Mouse (Mus musculus) monocyte, adult 59 days (primary cell): ENCODE measurements around the gene Pm20d1. TPM values are rescaled to one million over a fixed set of nuclear protein-coding genes. Genes with fewer than 3 reads are reported as not detected.

Source experiments
- total RNA-seq, 2 experiments: library from RNA; stranded (reverse); gene quantifications; one replicate each; pipeline ENCODE4 v1.2.4; 2023

Gene Pm20d1
- total RNA-seq: under 1 TPM in 1 of 2 experiments, not detected in 1; 0.30 TPM

DNA sequence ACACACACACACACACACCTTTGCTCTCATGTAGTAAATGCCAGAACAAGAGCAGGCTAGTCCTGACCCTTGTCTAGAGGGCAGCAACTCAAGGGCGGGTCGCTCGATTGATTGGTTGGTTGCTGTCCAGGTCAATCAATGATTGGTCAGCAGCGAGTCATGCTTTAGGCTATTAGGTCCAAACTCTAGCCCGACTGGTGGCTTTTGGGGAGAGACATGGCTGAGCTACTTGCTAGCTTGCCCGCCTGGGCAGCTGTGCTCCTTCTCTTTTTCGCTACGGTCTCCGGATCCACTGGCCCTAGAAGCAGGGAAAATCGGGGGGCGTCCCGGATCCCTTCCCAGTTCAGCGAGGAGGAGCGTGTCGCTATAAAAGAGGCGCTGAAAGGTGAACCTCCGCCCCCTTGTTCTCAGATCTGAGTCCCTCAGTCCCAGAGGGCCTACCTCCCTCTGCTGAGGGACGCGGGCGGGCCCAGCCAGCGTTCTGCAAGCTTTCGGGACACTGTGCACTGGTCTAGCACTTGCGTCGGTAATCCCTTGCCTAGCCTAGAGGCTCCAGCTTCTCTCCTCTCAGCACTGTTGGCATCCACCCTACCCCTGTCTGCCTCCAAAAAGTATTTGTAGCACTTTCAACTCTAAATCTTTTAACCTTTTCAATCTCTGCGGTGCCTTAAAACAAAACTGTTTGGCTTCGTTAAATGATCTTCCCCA lies at the start of gene Pm20d1:
Pm20d1 (plus strand) TSS at position 180 of the 708 bp plus-strand sequence.

DNA sequence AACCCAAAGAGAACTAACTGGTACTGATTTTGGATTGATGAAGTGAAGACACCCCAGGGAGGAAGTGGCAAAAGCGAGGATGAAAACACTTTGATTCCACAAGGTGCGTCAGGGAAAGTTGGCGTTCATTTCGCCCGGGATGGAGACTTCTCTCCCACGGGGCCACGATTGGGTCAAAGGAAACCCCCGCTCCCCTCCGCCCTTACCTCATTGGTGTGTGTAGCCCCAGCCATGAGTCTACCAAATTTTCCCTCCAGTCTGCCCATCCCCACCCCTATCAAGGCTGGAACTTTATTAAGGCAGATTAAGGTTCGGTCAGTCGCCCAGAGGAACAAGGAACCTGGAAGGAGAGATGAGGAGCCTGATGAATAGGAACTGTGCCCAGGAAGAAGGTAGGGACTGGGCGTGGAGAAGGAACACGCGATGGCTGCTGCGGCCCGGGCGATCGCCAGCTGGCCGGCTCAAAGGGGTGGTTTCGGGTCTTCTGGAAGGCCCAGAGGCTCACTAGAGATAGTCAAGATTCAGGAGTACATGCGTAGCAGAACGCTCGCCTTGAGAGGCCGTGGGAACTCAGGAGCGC lies 30.1 kb downstream of the Pm20d1 start, which contains the start of gene Slc41a1:
Slc41a1 (plus strand) TSS at position 287 of the 580 bp plus-strand sequence.

DNA sequence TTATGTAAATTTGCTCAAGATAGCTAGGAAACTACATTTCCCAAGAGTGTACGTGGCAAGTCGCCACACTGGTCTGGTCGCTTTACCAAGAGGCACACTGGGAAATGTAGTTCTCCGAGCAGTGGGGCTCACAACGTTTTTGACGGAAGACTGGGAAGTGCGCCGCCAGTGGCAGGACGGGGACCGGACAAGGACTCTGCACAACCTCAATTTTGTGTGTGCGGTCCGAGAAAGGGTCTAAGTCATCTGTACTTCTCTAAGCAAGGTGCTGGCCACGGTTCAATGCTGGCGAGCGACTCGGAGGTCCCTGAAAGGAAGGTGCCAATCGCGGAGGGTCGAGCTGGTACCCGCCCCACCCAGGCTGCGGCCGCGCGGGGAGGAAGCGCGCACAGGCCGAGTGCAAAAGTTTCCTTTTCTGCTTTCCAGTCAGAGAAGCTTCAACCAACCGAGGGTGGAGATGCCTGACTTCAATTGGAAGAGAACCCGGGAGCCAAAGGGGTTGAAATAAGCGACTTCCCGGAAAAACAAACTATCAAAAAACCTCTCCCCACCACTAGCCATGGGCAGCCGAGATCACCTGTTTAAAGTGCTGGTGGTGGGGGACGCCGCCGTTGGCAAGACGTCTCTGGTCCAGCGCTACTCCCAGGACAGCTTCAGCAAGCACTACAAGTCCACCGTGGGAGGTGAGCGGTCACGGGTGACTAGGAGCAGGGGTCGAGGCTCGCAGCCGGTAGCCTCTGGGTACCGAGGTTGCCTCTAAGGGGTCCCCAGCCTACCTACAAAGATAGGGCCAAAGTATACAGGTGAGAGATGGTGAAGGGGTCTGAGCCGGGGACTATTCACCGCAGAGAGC lies 70.1 kb downstream of the Pm20d1 start, which contains the start of gene Rab29:
Rab29 (plus strand) TSS at position 132 of the 853 bp plus-strand sequence.

Other genes starting within 250 kb of the Pm20d1 start
- not detected for gene Avpr1b, start 198.1 kb upstream of the Pm20d1 start, total RNA-seq
- 10 to 100 TPM; 39.7 to 48.1 TPM for gene Ctse, start 159.1 kb upstream of the Pm20d1 start, total RNA-seq
- gene Rab7b, start 108.7 kb upstream of the Pm20d1 start, total RNA-seq: 10 to 100 TPM; 20.0 to 21.9 TPM
- not detected for gene Slc26a9, start 53.4 kb upstream of the Pm20d1 start, total RNA-seq
- 10 to 100 TPM; 22.8 to 23.7 TPM for gene Slc41a1, start 30.1 kb downstream of the Pm20d1 start, total RNA-seq
- 10 to 100 TPM; 49.4 to 49.7 TPM for gene Rab29, start 69.8 kb downstream of the Pm20d1 start, total RNA-seq
- 10 to 100 TPM; 37.7 to 38.3 TPM for gene Nucks1, start 113.2 kb downstream of the Pm20d1 start, total RNA-seq
- gene Slc45a3, start 165.6 kb downstream of the Pm20d1 start, total RNA-seq: 10 to 100 TPM; 50.0 to 65.3 TPM
- gene Elk4, start 210.2 kb downstream of the Pm20d1 start, total RNA-seq: 100 to 1,000 TPM; 116 to 132 TPM